Mouse (Mus musculus) spleen, adult 12 weeks (tissue): ENCODE measurements around the gene Ap3m1.
"Not testable (repeated sequence)": the region's sequence is repeated elsewhere in the genome, so short reads cannot be mapped to it uniquely, and the experiment has no call there.

Experiments used
- DNase-seq: peaks from one replicate; pipeline ENCODE4 v3.0.0; 2022; ENCODE audit warnings: low spot score

Gene Ap3m1

GRCm38 (mm10) chr14:21052112-21052780 is at the start of gene Ap3m1, which contains the start of gene Adk:
Gene Ap3m1, minus strand, starts transcription at chr14:21052508.
Gene Adk, plus strand, starts transcription at chr14:21052574.
- DNase-seq = peak; percentile 93

- DNase-seq = no peak
Measured at GRCm38 (mm10) chr14:21101562-21101961, 49.3 kb upstream of the Ap3m1 start.

GRCm38 (mm10) chr14:21100876-21101275 is 48.6 kb upstream of the Ap3m1 start:
- DNase-seq = no peak

DNA sequence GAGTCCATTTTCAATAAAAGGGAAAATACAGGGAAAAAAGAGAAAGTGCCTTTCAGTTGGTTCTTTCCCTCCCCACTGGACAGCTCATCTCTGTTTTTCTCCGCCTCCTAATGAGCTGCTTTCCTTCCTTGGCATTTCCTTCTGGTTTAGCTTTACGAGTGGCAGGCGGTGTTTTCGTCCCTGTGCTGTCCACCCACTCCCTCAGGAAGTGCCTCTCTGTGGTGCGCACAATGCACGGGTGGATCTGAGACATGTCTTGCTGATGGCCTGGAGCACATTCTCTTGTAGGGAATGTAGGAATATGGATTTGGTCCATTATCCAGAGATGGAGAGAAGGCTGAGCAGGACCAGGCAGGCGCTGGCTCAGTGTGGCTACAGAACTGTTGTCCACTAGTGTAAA is 47.1 kb upstream of the Ap3m1 start:
- DNase-seq = no peak

DNA sequence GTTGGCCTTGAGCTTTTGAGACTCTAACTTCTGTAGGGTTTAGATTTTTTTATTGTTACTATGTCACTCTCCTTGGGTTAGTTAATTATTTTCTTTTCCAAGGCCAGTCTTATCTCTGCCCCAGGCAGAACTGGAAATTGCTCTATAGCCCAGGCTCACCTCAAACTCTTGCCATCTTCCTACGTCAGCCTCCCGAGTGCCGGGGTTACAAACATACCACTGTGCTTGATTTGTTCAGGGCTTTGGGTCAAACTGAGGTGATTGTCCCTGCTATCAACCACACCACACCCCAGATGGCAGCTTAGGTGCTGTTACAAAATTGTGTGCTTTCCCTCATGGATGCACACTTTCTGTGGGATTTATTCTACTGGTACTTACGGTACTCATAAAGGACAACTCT is 44.4 kb upstream of the Ap3m1 start:
- no peak for DNase-seq

DNA sequence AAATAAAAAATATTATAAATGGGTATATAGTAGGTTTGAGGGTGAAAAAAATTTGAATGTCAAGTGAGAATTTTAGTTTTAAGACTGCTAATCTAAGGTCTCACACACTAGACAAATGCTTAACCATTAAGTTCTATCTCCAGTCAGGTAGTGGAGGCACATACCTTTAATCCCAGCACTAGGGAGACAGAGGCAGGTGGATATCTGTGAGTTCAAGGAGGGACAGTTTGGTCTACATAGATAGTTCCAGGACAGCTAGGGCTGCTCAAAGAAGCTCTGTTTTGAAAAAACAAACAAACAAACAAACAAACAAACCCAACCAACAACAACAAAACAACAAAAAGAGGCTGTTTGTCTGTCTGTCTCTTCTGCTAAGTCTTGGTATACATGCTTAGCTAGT is 44.0 kb upstream of the Ap3m1 start:
- DNase-seq = no peak

GRCm38 (mm10) chr14:21094161-21094560 is 41.9 kb upstream of the Ap3m1 start:
- not testable (repeated sequence) for DNase-seq

GRCm38 (mm10) chr14:21090930-21091486 is 38.7 kb upstream of the Ap3m1 start:
- no peak for DNase-seq

DNA sequence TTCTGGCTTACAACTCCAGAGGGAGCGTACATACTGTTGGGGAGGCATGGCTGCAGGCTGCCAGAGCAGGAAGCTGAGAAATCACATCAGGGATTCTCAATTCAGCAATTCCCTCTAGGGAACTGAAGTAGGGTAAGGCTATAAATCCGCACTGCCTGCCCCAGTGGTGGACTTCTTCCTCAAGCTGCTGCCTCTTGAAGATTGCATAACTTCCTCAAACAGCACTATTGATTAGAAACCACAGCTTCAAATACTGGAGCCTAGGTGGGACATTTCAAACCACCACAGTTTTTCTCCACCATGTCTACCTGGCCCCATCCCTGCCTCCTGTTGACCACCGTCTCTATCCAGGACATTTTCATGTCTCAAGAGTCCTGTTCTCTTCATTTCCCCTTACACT is 38.1 kb upstream of the Ap3m1 start:
- no peak for DNase-seq

DNA sequence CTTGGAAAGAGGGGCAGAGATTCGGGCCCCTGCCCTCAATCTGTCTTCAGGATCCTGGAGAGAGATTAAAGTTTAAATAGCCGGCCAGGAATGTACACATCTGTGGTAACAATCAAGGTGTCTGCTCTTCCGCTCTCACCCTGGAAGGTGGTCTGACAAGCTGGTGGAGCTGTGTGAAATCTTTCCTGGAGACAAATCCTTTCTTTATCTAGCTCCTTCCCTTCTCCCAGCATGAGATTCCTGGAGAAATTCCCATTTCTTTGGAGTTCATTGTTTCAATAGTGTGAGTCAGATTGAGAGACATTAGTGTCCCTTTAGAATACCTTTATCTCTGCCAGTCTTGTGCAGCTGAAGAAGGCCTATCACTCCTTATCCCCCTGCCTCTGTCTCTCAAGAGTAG is 36.4 kb upstream of the Ap3m1 start:
- DNase-seq = no peak

GRCm38 (mm10) chr14:21087390-21088060 is 35.2 kb upstream of the Ap3m1 start:
- DNase-seq = no peak

DNA sequence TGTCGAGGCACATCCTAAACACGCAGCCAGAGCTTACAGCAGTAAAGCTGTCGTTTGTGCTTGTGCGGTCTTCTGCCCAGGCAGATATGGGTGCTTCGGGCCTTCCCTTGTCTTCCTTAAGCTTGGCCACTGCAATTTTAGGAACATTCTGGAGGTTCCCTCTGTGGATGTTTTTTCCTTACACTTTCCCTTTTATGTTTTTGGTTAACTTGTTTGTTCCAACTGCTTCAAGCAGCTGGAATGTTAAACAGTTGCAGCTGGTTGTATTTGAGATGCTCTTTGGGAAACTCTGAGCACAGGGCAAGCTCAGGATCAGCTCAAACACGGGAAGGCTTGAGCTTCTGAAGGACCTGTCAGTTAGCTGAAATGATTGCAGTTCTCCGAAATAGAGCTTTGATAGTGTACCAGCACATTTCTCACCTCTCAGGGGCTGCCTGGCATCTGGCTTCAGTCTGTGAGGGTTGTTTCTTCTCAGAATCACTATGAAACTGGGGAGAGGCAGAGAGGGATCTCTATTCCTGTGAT is 34.6 kb upstream of the Ap3m1 start:
- no peak for DNase-seq

- no peak for DNase-seq
Measured at GRCm38 (mm10) chr14:21086106-21086505, 33.8 kb upstream of the Ap3m1 start.

GRCm38 (mm10) chr14:21085666-21086065 is 33.4 kb upstream of the Ap3m1 start:
- DNase-seq = no peak

DNA sequence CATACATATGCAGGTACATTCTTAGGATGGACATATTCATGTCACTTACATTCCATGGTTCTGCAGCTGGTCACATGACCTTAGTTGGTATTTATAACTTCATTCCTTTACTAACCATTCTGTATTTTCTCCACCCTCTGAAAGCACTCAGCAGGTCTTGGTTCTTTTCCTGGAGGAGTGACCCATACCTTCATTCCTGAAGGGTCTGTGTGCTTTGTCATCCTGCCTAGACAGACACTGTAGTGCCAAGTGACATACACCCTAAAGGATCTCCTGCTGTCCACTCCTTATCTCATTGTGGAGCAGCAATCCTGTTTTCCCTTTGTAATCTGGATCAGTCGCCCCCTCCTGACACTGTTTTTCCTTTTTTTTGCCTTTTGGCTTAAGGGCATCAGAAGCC is 30.5 kb upstream of the Ap3m1 start:
- DNase-seq = no peak

GRCm38 (mm10) chr14:21078511-21078910 is 26.2 kb upstream of the Ap3m1 start:
- no peak for DNase-seq

DNA sequence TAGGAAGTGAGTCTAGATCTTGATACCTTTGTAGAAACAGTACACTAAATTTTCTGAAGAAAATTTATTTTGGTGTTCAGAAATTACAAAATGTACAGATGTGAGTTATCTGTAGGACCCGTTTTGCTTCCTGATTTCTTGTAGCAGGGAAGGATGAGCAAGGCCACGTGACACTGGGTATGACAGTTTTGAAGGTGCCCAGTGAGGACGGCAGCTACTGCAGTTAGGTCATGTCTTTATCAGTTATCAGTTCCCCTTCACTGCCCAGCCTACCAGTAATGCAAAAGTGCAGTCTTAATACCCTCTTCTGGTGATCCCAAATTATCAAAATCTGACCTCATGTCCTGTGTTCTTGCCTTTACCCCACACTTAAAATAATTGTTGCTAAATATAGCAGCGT is 25.6 kb upstream of the Ap3m1 start:
- DNase-seq = no peak

- DNase-seq = no peak
Measured at GRCm38 (mm10) chr14:21076501-21077194, 24.3 kb upstream of the Ap3m1 start.

DNA sequence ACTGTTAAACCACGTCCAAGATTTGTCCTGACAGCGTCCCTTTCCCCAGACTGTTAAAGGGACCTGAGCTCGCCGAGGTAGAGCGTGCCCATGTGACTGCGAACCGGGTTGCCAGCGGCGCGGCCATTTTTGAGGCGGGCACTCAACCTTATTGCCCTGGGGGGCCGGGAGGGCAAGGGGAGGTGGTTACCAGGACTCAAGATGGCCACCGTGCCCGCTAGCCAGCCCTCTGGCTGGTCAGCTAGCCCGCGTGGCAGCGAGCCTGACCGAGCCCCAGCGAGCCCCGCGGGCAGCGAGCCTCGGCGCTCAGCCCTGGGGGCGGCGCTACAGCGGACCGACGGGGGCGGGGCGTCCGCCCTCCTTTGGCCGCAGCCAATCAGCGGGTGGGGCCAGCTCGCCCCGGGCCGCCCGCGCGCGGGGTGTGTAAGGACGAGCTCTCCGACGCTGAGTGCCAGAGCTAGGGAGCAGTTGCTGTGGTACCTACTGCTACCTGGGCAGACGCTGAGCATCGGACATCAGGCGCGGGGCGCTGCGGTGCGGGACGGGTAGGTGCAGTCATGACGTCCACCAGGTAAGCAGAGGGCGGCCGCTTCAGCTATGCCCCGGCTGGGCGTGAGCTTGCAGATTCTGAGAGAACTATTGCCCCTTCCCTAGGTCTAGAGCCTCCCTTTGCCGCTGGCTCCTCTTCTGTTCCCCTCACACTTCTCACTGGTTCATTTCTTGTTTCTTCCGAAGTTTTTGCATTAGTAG is 23.6 kb upstream of the Ap3m1 start:
- peak; percentile 91 for DNase-seq

DNA sequence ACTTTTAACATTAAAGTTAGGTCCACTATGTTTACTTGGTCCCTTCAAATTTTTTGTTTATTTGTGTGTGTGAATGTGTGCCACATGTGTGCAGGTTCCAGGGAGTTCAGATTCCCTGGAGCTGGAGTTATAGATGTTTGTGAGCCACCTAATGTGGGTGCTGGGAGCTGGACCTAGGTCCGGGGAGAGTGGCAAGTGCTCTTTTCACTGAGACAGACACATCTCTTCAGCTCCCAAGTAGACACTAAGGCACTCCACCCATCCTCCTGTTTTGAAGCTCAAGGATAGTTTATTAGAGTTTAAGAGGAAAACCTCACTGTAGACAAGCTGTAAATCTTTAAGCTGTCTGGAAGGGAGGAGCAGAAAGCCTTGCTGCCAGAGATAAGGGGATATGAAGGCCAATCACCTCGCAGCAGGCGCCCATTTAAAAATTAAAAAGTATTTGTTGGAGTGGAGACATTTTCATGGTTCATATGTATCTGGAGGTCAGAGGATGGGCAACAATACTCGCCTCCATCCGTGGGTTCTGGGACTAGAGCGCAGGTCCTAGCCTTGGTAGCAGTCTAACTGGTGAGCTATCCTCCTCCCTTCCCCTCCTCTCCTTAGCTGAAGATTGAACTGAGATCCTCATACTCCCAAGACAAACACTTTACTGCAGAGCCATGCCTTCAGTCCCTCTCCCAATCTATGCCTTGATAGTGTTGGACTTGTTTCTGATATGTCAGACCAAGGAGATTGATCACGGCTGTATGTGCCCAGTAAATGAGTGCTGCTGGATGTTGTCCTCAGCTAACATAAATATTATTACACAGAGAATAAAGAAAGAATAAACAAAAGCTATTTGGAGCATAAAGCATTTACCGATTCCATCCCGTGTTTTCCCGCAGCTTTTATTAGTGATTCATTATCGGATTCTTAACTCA is 22.4 kb upstream of the Ap3m1 start:
- peak; percentile 57 for DNase-seq

GRCm38 (mm10) chr14:21073981-21074380 is 21.7 kb upstream of the Ap3m1 start:
- DNase-seq = no peak
